Mouse (Mus musculus) lung, postnatal 0 days (tissue): ENCODE measurements at regions not wholly inside any gene's neighbourhood (a gene's known extent, or its start where the extent isn't known, plus 50 kb on each side); places are given as distances from the start of the nearest gene placed in this dataset.

Experiments used
- CTCF ChIP-seq: IDR thresholded peaks from 2 replicates; pipeline ENCODE4 v1.5.1; 2016; ENCODE audit warnings: antibody characterized with exemption, mild to moderate bottlenecking
- EP300 ChIP-seq: IDR thresholded peaks from 2 replicates; pipeline ENCODE4 v1.6.1; 2016; ENCODE audit warnings: antibody characterized with exemption, mild to moderate bottlenecking, control low read depth

GRCm38 (mm10) chrX:11565888-11566287 lies 238.3 kb downstream of the H2al1j start:
- TF ChIP-seq EP300 (no peak), CTCF (no peak)
